Mouse (Mus musculus): ENCODE results near the gene Emilin3. TPM values are rescaled to one million over a fixed set of nuclear protein-coding genes. Genes with fewer than 3 reads are reported as not detected.

Emilin3 gene
- polyA plus RNA-seq, 1 experiment = 0.15 TPM

DNA sequence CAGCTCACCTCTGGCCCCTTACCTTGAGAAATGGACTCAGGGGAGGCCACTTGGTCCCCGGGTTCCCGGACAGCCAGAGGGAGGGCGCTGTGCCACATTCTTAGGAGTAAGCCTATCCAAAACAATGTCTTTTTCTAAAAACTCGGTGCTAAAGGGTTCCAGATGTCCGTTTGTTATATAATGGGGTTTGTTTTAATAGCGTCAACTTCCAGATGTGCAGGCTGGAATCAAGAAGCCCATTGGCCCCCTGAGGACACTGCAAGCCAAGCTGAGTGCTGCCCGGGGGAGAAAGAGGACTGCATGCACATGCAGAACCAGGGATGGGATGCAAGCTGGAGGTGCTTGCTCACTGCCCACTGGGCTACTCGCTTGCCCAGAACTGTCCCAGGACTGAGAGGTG, 20.2 kb upstream of the Emilin3 start:
- no peaks in the 10 kb centered on the region for H3K4me1 ChIP-seq (ENCODE audit: control insufficient read depth, insufficient read depth, insufficient read length, low read length)
- no peak overlapping the region for H3K27ac ChIP-seq (ENCODE audit: insufficient read depth, low read depth, low read length)
- H3K4me3 ChIP-seq (ENCODE audit: low read depth, low read length) = no peak overlapping the region
- no peaks in the 10 kb centered on the region for H3K36me3 ChIP-seq (ENCODE audit: control insufficient read depth, insufficient read depth, low read length)
- TF ChIP-seq CTCF (IDR thresholded peaks at IDR 0.05; ENCODE audit: extremely low read depth, insufficient read length, insufficient replicate concordance, low read depth, low read length) (no peak), POLR2A (IDR thresholded peaks at IDR 0.05; ENCODE audit: low read depth, low read length) (no peak)
- H3K27me3 ChIP-seq (ENCODE audit: control insufficient read depth, insufficient read depth, low read length) = no peaks in the 10 kb centered on the region
- WGBS = 70% methylated on average over 8 of the region's 8 CpGs

DNA sequence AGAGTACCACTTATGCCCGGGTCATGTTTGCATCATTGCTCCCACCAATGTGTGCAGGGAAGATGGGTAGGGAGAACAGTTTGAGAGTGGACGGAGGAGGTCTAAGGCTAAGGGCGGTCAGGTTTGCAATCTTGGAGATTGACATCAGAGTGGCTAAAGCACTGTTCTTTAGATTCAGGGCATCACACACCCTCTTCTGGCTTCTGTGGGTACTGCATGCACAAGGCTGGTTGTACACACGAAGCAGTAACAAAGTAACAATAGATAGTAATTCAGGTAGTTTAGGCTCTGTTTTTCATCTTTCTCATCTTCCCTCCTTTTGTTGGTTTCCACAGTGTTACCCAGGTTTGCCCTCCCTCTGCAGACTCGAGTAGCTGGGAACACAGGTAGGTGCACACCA, 19.2 kb upstream of the Emilin3 start:
- TF ChIP-seq CTCF (IDR thresholded peaks at IDR 0.05; ENCODE audit: extremely low read depth, insufficient read length, insufficient replicate concordance, low read depth, low read length) (no peak), POLR2A (IDR thresholded peaks at IDR 0.05; ENCODE audit: low read depth, low read length) (no peak)
- no peaks in the 10 kb centered on the region for H3K4me1 ChIP-seq (ENCODE audit: control insufficient read depth, insufficient read depth, insufficient read length, low read length)
- H3K4me3 ChIP-seq (ENCODE audit: low read depth, low read length) = no peak overlapping the region
- no peak overlapping the region for H3K27ac ChIP-seq (ENCODE audit: insufficient read depth, low read depth, low read length)
- 91% methylated on average over 5 of the region's 5 CpGs for WGBS
- H3K36me3 ChIP-seq (ENCODE audit: control insufficient read depth, insufficient read depth, low read length) = no peaks in the 10 kb centered on the region
- no peaks in the 10 kb centered on the region for H3K27me3 ChIP-seq (ENCODE audit: control insufficient read depth, insufficient read depth, low read length)

DNA sequence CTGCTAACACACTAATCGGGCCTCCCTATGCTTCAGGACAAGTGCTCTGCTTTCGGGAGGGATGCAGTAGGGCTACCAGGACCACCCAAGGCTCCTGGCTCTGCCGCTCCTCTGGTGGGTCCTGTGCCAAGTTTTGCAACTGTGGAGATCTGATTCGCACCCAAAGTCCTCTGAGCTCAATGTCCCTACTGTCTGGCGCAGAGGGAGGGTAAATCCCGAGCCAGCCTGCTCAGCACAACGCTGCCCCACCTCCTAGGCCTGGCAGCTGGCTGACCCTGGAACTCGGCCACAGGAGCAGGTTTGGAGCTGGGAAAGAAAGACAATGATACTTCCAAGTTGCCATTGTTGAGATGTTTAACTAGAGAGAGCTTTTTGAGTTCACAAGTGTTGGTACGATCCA, 13.1 kb upstream of the Emilin3 start:
- H3K27me3 ChIP-seq (ENCODE audit: control insufficient read depth, insufficient read depth, low read length) = no peaks in the 10 kb centered on the region
- 58% methylated on average over 9 of the region's 9 CpGs for WGBS

DNA sequence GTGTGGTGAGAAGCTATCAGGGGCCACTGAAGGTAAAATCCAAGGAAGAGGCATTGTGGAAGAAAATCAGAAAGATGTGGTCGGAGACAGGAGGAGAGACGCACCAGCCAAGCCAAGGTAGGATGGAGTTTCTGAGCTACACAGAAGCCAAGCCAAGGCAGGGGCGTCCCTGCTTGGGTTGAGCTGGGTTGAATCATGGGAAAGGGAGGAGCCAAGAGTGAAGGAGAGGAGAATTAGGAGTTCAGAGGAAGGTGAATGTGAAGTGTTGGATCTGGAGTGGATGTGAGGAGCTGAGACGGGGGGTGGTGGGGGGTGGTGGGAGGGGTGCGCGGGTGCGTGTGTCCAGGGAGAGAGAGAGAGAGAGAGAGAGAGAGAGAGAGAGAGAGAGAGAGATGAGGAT, 9.2 kb upstream of the Emilin3 start:
- Histone ChIP-seq H3K27ac (ENCODE audit: insufficient read depth, low read depth, low read length) (no peak overlapping the region), H3K36me3 (ENCODE audit: control insufficient read depth, insufficient read depth, low read length) (no peaks in the 10 kb centered on the region), H3K4me3 (ENCODE audit: low read depth, low read length) (no peak overlapping the region), H3K27me3 (ENCODE audit: control insufficient read depth, insufficient read depth, low read length) (no peaks in the 10 kb centered on the region), H3K4me1 (ENCODE audit: control insufficient read depth, insufficient read depth, insufficient read length, low read length) (no peaks in the 10 kb centered on the region)
- WGBS = 71% methylated on average over 6 of the region's 7 CpGs
- TF ChIP-seq CTCF (IDR thresholded peaks at IDR 0.05; ENCODE audit: extremely low read depth, insufficient read length, insufficient replicate concordance, low read depth, low read length) (no peak), POLR2A (IDR thresholded peaks at IDR 0.05; ENCODE audit: low read depth, low read length) (no peak)

More for the DNA sequence above, 13.1 kb upstream of the Emilin3 start:
- H3K4me3 ChIP-seq (ENCODE audit: low read depth, low read length) = no peak overlapping the region
- no peaks in the 10 kb centered on the region for H3K4me1 ChIP-seq (ENCODE audit: control insufficient read depth, insufficient read depth, insufficient read length, low read length)
- H3K27ac ChIP-seq (ENCODE audit: insufficient read depth, low read depth, low read length) = no peak overlapping the region
- H3K36me3 ChIP-seq (ENCODE audit: control insufficient read depth, insufficient read depth, low read length) = no peaks in the 10 kb centered on the region
- TF ChIP-seq POLR2A (IDR thresholded peaks at IDR 0.05; ENCODE audit: low read depth, low read length) (no peak), CTCF (IDR thresholded peaks at IDR 0.05; ENCODE audit: extremely low read depth, insufficient read length, insufficient replicate concordance, low read depth, low read length) (no peak)

DNA sequence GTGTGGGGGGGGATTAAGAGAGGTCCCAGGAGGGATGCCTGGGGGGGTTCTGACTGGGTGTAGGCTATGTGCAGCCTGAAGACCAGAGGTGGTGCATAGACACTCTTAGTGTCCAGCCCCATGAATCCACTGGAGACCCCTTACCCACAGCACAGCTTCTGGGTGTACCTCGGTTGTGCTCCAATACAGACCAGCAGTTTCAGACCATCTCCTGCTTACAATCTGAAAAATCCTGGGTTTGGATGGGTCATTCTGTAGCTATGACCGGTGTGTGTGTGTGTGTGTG, 6.7 kb upstream of the Emilin3 start:
- Histone ChIP-seq H3K4me1 (ENCODE audit: control insufficient read depth, insufficient read depth, insufficient read length, low read length) (no peaks in the 10 kb centered on the region), H3K4me3 (ENCODE audit: low read depth, low read length) (no peak overlapping the region), H3K27ac (ENCODE audit: insufficient read depth, low read depth, low read length) (no peak overlapping the region), H3K27me3 (ENCODE audit: control insufficient read depth, insufficient read depth, low read length) (no peaks in the 10 kb centered on the region), H3K36me3 (ENCODE audit: control insufficient read depth, insufficient read depth, low read length) (no peaks in the 10 kb centered on the region)
- 88% methylated on average over 2 of the region's 2 CpGs for WGBS
- TF ChIP-seq CTCF (IDR thresholded peaks at IDR 0.05; ENCODE audit: extremely low read depth, insufficient read length, insufficient replicate concordance, low read depth, low read length) = no peak
- TF ChIP-seq POLR2A (IDR thresholded peaks at IDR 0.05; ENCODE audit: low read depth, low read length) = no peak

DNA sequence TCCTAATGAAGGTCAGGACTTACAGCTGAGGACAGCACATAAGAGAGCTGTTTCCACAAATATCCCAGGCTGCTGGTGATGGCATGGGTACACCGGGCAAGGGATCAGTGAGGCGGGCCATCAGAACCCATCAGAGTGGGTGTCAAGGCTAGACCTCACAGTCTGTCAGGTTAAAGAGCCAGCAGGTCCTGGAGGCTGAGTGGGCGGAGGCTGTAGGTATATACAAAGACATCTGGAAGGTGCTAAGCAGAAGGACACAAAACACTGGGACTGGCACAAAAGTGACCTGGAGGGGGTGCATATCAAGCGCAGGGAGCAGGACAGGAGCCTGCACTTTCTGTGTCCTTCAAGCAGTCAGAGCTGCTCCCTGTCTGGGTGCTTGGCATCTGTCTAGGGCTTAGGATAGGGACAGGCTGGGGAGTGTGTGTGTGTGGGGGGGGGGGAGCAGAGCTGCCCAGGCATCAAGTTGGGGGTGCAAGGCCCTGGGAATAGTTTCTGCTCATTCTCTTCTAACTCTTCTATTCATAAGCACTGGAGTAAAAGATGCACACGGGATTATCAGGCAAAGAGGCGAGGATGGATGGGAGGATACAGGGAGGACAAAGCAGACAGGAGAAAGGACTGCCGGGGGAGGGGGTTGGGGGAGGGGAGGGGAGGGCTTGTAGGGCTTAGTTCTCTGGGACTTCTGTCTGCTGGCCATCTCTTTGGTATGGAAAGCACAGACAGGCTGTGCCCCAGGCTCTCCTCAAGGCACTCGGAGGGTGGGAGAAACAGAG, 6.2 kb upstream of the Emilin3 start:
- TF ChIP-seq CTCF (IDR thresholded peaks at IDR 0.05; ENCODE audit: extremely low read depth, insufficient read length, insufficient replicate concordance, low read depth, low read length) (no peak), POLR2A (IDR thresholded peaks at IDR 0.05; ENCODE audit: low read depth, low read length) (no peak)
- no peaks in the 10 kb centered on the region for H3K4me1 ChIP-seq (ENCODE audit: control insufficient read depth, insufficient read depth, insufficient read length, low read length)
- no peaks in the 10 kb centered on the region for H3K27me3 ChIP-seq (ENCODE audit: control insufficient read depth, insufficient read depth, low read length)
- WGBS = 69% methylated on average over 8 of the region's 8 CpGs
- H3K36me3 ChIP-seq (ENCODE audit: control insufficient read depth, insufficient read depth, low read length) = no peaks in the 10 kb centered on the region
- no peak overlapping the region for H3K27ac ChIP-seq (ENCODE audit: insufficient read depth, low read depth, low read length)
- no peak overlapping the region for H3K4me3 ChIP-seq (ENCODE audit: low read depth, low read length)

DNA sequence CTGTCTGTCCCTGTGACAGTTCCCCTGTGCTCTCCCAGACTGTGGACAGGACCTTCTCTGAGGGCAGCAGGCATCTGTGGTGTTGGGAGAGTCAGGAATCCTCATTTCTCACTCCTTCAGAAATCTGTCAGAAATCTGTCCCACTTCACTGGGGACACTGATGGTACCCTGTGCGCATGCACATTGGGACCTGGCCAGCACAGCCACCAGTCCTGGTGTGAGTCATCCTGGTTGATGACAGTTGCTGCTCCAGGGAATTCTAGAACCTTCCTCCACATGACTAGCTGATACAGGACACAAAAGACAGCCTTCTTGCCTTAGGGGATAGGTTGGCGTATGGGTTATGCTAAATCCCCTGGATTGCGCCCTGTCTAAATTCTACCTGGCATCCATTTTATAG, 5.2 kb upstream of the Emilin3 start:
- H3K36me3 ChIP-seq (ENCODE audit: control insufficient read depth, insufficient read depth, low read length) = no peaks in the 10 kb centered on the region
- 92% methylated on average over 3 of the region's 3 CpGs for WGBS
- H3K27ac ChIP-seq (ENCODE audit: insufficient read depth, low read depth, low read length) = no peak overlapping the region
- H3K4me1 ChIP-seq (ENCODE audit: control insufficient read depth, insufficient read depth, insufficient read length, low read length) = no peaks in the 10 kb centered on the region
- no peak overlapping the region for H3K4me3 ChIP-seq (ENCODE audit: low read depth, low read length)
- TF ChIP-seq CTCF (IDR thresholded peaks at IDR 0.05; ENCODE audit: extremely low read depth, insufficient read length, insufficient replicate concordance, low read depth, low read length) (no peak), POLR2A (IDR thresholded peaks at IDR 0.05; ENCODE audit: low read depth, low read length) (no peak)
- H3K27me3 ChIP-seq (ENCODE audit: control insufficient read depth, insufficient read depth, low read length) = peaks cover 6% of the 10 kb centered on the region

Measured in small intestine, adult 2 months (tissue).